Mouse (Mus musculus): ENCODE results near the gene Adad2. TPM values are rescaled to one million over a fixed set of nuclear protein-coding genes. Genes with fewer than 3 reads are reported as not detected.

The Adad2 gene
- polyA plus RNA-seq (2015; fragmentation: Nextera tagmentation; extraction: Ambion mirVana), result not detected in 2 replicates

- no peak for ATAC-seq (ENCODE audit: insufficient read depth)
- no peak within 1 kb of the TSS for H3K4me2 ChIP-seq
- no peaks in the 10 kb centered on the region for H3K9me3 ChIP-seq (replicated peaks)
- no peak within 1 kb of the TSS for H3K4me3 ChIP-seq (replicated peaks)
- H3K27me3 ChIP-seq, result 0 out of 2 replicates have a peak, but pooled peaks cover 5% of the 10 kb centered on the region
- H3K36me3 ChIP-seq (replicated peaks), result no peaks in the 10 kb centered on the region
- WGBS (ENCODE audit: insufficient replicate concordance), result 60% methylated on average over 26 of the region's 26 CpGs
- H3K4me1 ChIP-seq (replicated peaks), result no peaks in the 10 kb centered on the region
- H3K27ac ChIP-seq (replicated peaks), result no peak within 1 kb of the TSS
- H3K9ac ChIP-seq, result no peak within 1 kb of the TSS
Observed at GRCm38 (mm10) chr8:119612471-119612870, at the start of gene Adad2. Gene Adad2, plus strand, starts transcription at chr8:119612747.

DNA sequence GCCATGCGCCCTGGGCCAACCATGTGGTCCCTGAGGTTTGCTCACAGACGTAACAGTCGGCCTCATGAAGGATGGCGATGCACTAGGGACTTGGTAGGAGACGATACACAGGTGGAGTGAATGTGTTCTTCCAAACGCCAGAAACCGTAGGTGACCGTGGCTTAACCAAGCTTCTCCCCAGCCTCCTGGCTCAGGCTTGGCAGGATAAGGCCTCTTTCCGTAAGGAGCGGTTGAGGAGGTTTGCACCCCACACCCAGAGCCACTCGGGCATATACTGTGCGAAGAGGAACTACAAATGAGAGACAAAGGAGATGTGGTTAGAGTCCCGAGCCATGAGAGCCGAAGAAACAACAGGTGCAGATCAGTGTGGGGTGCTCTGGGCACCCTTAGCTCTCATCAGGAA is 48.7 kb upstream of the Adad2 start:
- Histone ChIP-seq H3K27ac (replicated peaks) (no peak overlapping the region), H3K4me1 (replicated peaks) (peaks cover 7% of the 10 kb centered on the region), H3K9ac (no peak overlapping the region), H3K4me3 (replicated peaks) (no peak overlapping the region), H3K27me3 (no peaks in the 10 kb centered on the region), H3K9me3 (replicated peaks) (no peaks in the 10 kb centered on the region), H3K36me3 (replicated peaks) (peaks cover 48% of the 10 kb centered on the region), H3K4me2 (no peak overlapping the region)
- no peak for ATAC-seq (ENCODE audit: insufficient read depth)
- WGBS (ENCODE audit: insufficient replicate concordance), result 81% methylated on average over 14 of the region's 14 CpGs

DNA sequence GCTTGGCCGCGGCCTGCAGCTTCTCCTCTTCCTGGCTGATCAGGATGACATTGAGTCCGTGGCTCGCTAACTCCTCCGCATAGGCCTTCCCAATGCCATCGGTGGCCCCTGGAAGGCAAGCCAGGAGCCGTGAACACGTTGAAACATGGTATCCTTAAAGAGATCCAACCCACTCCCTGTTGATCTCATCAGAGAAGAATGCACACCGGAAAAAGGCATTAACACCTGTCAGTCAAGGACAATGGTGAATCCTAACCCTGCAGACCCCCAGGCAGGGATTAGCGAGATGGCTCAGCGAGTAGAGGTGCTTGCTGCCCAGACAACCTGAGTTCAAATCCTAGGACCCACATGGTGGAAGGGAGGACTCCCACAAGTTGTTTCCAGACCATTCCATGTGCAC is 46.2 kb upstream of the Adad2 start:
- Histone ChIP-seq H3K27me3 (no peaks in the 10 kb centered on the region), H3K9ac (no peak overlapping the region), H3K4me2 (no peak overlapping the region), H3K36me3 (replicated peaks) (peaks cover 48% of the 10 kb centered on the region), H3K4me1 (replicated peaks) (peaks cover 15% of the 10 kb centered on the region), H3K27ac (replicated peaks) (no peak overlapping the region), H3K4me3 (replicated peaks) (no peak overlapping the region), H3K9me3 (replicated peaks) (no peaks in the 10 kb centered on the region)
- no peak for ATAC-seq (ENCODE audit: insufficient read depth)
- 76% methylated on average over 11 of the region's 11 CpGs for WGBS (ENCODE audit: insufficient replicate concordance)

DNA sequence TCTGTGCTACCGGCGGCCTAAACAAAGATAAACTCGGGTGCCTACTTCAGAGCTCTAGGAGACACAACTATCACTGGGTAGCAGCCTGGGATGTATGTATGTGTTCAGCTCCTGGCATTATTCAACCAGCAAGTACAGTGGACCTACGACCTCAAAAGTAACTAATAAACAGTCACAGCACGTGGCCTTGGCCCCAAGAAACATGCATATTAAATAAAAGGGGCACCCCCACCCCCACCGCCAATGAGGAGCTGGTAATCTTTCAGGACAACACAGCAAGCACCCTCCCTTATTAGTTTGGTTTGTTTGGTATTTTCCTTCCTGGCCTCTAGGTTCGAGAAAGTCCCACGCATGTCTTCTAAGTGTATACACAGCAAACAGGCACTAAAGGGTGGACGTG is 44.3 kb upstream of the Adad2 start:
- Histone ChIP-seq H3K4me2 (no peak overlapping the region), H3K9me3 (replicated peaks) (no peaks in the 10 kb centered on the region), H3K9ac (no peak overlapping the region), H3K4me3 (replicated peaks) (no peak overlapping the region), H3K27ac (replicated peaks) (no peak overlapping the region), H3K27me3 (no peaks in the 10 kb centered on the region), H3K36me3 (replicated peaks) (peaks cover 35% of the 10 kb centered on the region), H3K4me1 (replicated peaks) (peaks cover 33% of the 10 kb centered on the region)
- WGBS (ENCODE audit: insufficient replicate concordance), result 70% methylated on average over 9 of the region's 9 CpGs
- ATAC-seq (ENCODE audit: insufficient read depth), result no peak

- 69% methylated on average over 7 of the region's 7 CpGs for WGBS (ENCODE audit: insufficient replicate concordance)
- Histone ChIP-seq H3K4me1 (replicated peaks) (peaks cover 40% of the 10 kb centered on the region), H3K27me3 (no peaks in the 10 kb centered on the region), H3K4me2 (no peak overlapping the region), H3K27ac (replicated peaks) (no peak overlapping the region), H3K9ac (no peak overlapping the region), H3K4me3 (replicated peaks) (no peak overlapping the region), H3K9me3 (replicated peaks) (no peaks in the 10 kb centered on the region), H3K36me3 (replicated peaks) (peaks cover 28% of the 10 kb centered on the region)
- ATAC-seq (ENCODE audit: insufficient read depth), result no peak
Observed at GRCm38 (mm10) chr8:119568951-119569350, 43.6 kb upstream of the Adad2 start.

- Histone ChIP-seq H3K27me3 (no peaks in the 10 kb centered on the region), H3K36me3 (replicated peaks) (peaks cover 18% of the 10 kb centered on the region), H3K4me1 (replicated peaks) (peaks cover 49% of the 10 kb centered on the region), H3K27ac (replicated peaks) (no peak overlapping the region), H3K4me3 (replicated peaks) (no peak overlapping the region), H3K9me3 (replicated peaks) (no peaks in the 10 kb centered on the region), H3K9ac (no peak overlapping the region), H3K4me2 (no peak overlapping the region)
- 42% methylated on average over 4 of the region's 4 CpGs for WGBS (ENCODE audit: insufficient replicate concordance)
- ATAC-seq (ENCODE audit: insufficient read depth), result no peak
Observed at GRCm38 (mm10) chr8:119569881-119570280, 42.7 kb upstream of the Adad2 start.

- Histone ChIP-seq H3K4me2 (no peak overlapping the region), H3K4me3 (replicated peaks) (no peak overlapping the region), H3K27me3 (peaks cover 4% of the 10 kb centered on the region; the same call in 1 of the 2 replicates), H3K27ac (replicated peaks) (no peak overlapping the region), H3K9me3 (replicated peaks) (no peaks in the 10 kb centered on the region), H3K36me3 (replicated peaks) (peaks cover 6% of the 10 kb centered on the region), H3K9ac (no peak overlapping the region), H3K4me1 (replicated peaks) (peaks cover 59% of the 10 kb centered on the region)
- no peak for ATAC-seq (ENCODE audit: insufficient read depth)
- WGBS (ENCODE audit: insufficient replicate concordance), result 45% methylated on average over 6 of the region's 6 CpGs
Observed at GRCm38 (mm10) chr8:119571135-119571534, 41.4 kb upstream of the Adad2 start.

- Histone ChIP-seq H3K4me3 (replicated peaks) (no peak overlapping the region), H3K4me1 (replicated peaks) (peaks cover 61% of the 10 kb centered on the region), H3K27me3 (peaks cover 5% of the 10 kb centered on the region; the same call in 1 of the 2 replicates), H3K36me3 (replicated peaks) (no peaks in the 10 kb centered on the region), H3K4me2 (no peak overlapping the region), H3K9me3 (replicated peaks) (no peaks in the 10 kb centered on the region), H3K27ac (replicated peaks) (no peak overlapping the region), H3K9ac (no peak overlapping the region)
- ATAC-seq (ENCODE audit: insufficient read depth), result no peak
- WGBS (ENCODE audit: insufficient replicate concordance), result 70% methylated on average over 4 of the region's 4 CpGs
Observed at GRCm38 (mm10) chr8:119572411-119572810, 40.1 kb upstream of the Adad2 start.

DNA sequence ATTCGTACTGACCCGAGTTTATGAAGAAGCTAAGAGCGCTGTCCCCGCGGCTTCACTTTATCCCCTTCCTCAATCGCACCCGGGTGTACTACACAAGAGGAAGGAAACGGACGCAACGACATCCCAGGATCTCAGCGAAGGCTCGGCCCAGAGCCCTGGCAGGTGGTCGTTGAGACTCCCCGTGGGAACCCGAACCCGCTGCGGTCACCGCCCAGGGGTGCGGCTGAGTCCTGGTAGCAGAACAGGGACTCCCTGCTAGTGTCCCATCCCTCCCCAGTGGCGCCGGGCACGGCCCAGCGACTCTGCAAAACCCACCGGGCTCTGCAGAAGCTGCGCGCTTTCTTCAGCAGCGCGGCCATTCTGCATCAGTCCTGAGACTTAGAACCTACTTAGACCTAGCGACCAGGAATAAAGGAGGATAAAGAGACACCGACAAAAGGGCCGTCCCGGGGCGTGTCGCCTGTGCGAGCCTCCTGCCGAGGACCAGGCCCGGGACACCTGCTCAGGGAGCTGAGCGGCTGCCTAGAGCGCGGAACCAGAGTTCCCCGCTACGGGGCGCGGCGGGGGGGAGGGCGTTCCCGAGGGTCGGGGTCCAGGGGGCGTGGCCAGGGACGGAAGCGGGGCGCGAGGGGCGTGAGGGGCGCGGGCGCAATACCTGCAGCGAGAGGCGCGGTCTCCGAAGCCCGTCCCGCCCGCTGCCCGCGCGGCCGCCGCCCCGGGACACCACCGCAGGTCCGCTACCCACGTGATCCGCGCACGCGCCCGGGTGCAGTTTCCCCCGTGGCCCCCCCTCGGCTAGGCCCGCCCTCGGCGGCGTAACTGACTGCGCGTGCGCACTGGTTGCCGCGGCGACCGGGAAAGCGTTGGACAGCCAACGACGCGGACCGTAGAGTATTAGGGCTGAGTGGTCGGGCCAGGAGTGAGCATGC is 37.8 kb upstream of the Adad2 start, which contains the start of the genes Hsdl1 and Dnaaf1:
Gene Hsdl1 (minus strand): TSS at position 747 of the 929 bp plus-strand sequence.
Gene Dnaaf1 (plus strand): TSS at position 799 of the 929 bp plus-strand sequence.
- peaks cover 5% of the 10 kb centered on the region; the same call in 1 of the 2 replicates for H3K27me3 ChIP-seq
- H3K9me3 ChIP-seq (replicated peaks), result no peaks in the 10 kb centered on the region
- H3K27ac ChIP-seq (replicated peaks), result peak within 1 kb of the TSS; percentile 81
- peak within 1 kb of the TSS; percentile 98 for H3K4me2 ChIP-seq
- no peaks in the 10 kb centered on the region for H3K36me3 ChIP-seq (replicated peaks)
- under 1% methylated on average over 94 of the region's 97 CpGs for WGBS (ENCODE audit: insufficient replicate concordance)
- H3K4me3 ChIP-seq (replicated peaks), result peak within 1 kb of the TSS; percentile 85
- peaks cover 76% of the 10 kb centered on the region for H3K4me1 ChIP-seq (replicated peaks)
- ATAC-seq (ENCODE audit: insufficient read depth), result peak; percentile 89
- peak within 1 kb of the TSS; percentile 83 for H3K9ac ChIP-seq

DNA sequence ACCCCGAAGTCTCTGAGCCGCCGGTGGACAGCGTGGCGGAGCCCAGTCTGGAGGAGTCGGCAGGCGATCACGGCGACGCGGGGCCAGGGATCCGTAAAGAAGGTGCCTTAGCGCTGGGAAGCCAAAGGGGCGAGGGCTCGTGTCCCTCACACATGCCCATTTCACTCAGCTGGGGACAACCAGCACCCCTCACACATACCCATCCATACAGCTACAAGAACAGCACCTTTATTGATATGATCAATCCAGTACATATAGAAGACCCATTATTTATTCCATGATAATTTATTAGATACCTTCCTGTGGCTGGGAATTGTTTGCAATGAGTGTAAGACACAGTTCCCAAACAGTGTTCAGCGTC is 37.2 kb upstream of the Adad2 start:
- no peaks in the 10 kb centered on the region for H3K9me3 ChIP-seq (replicated peaks)
- WGBS (ENCODE audit: insufficient replicate concordance), result 2% methylated on average over 16 of the region's 16 CpGs
- ATAC-seq (ENCODE audit: insufficient read depth), result no peak

GRCm38 (mm10) chr8:119579096-119579495 is 33.5 kb upstream of the Adad2 start:
- no peak for ATAC-seq (ENCODE audit: insufficient read depth)
- Histone ChIP-seq H3K4me1 (replicated peaks) (peaks cover 68% of the 10 kb centered on the region), H3K4me3 (replicated peaks) (no peak overlapping the region), H3K27ac (replicated peaks) (no peak overlapping the region), H3K9ac (no peak overlapping the region), H3K36me3 (replicated peaks) (no peaks in the 10 kb centered on the region), H3K27me3 (peaks cover 5% of the 10 kb centered on the region; the same call in 1 of the 2 replicates), H3K9me3 (replicated peaks) (no peaks in the 10 kb centered on the region), H3K4me2 (no peak overlapping the region)
- WGBS (ENCODE audit: insufficient replicate concordance), result 53% methylated on average over 13 of the region's 13 CpGs

More for the DNA sequence above, 37.2 kb upstream of the Adad2 start:
- no peaks in the 10 kb centered on the region for H3K36me3 ChIP-seq (replicated peaks)
- peaks cover 5% of the 10 kb centered on the region; the same call in 1 of the 2 replicates for H3K27me3 ChIP-seq
- peak overlapping the region; percentile 85 for H3K4me3 ChIP-seq (replicated peaks)
- H3K9ac ChIP-seq, result peak overlapping the region; percentile 83
- no peak overlapping the region for H3K27ac ChIP-seq (replicated peaks)
- peak overlapping the region; percentile 98 for H3K4me2 ChIP-seq
- peaks cover 78% of the 10 kb centered on the region for H3K4me1 ChIP-seq (replicated peaks)

All from liver, embryonic 15.5 days (tissue).